Mouse (Mus musculus) gastrocnemius, postnatal 14 days (tissue): ENCODE measurements at regions not wholly inside any gene's neighbourhood (a gene's known extent, or its start where the extent isn't known, plus 50 kb on each side); places are given as distances from the start of the nearest gene placed in this dataset.

ENCODE experiments used
- DNase-seq: peaks from one replicate; pipeline ENCODE4 v3.0.0; 2021; ENCODE audit warnings: mixed read lengths
- intact Hi-C: fragments of 180-260 bp; cut with DNase I; formaldehyde crosslinking; loops from one replicate; pipeline ENCODE4 v1.15.1; 2025; ENCODE audit warnings: low total_unique reads

- DNase-seq = no peak
- intact Hi-C loops = no loop called here
These were observed 267.6 kb downstream of the Olfr1505 start for GRCm38 (mm10) chr19:14180956-14181355.

DNA sequence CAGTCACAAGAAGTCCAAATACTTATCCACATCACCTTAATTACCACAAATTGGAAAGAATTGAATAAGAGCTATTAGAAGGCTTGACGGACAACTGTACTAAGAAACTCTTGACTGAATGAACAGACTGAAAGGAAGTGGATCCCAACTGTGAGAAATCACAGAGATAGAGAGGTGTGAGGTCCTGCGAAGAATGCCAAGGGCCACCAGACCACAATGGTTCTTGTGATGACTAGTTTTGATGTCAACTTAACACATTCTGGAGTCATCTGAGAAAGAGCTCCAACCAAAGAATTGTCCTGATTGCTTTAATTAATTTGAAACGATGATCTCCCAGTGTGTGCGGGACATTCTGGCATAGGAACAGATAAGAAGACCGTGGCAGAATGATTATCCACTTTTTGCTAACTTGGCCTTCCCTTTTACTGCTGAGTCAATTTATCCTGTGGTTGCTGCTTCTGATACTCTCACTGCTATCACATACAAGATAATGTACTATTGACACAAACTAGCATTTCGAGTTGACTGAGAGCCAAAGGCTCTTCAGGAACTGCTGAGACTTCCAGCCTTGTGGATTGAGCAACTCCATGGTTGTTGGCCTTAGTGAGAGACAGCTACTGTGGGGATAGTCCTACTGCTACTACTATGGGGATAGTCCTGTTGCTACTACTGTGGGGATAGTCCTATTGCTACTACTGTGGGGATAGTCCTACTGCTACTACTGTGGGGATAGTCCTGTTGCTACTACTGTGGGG, 268.5 kb downstream of the Olfr1505 start:
- intact Hi-C loops = no loop called here
- DNase-seq = no peak

GRCm38 (mm10) chr19:14191820-14192219, 278.5 kb downstream of the Olfr1505 start:
- intact Hi-C loops = no loop called here
- no peak for DNase-seq

- no peak for DNase-seq
- intact Hi-C loops = no loop called here
These were observed 284.5 kb downstream of the Olfr1505 start for GRCm38 (mm10) chr19:14197864-14198263.

DNA sequence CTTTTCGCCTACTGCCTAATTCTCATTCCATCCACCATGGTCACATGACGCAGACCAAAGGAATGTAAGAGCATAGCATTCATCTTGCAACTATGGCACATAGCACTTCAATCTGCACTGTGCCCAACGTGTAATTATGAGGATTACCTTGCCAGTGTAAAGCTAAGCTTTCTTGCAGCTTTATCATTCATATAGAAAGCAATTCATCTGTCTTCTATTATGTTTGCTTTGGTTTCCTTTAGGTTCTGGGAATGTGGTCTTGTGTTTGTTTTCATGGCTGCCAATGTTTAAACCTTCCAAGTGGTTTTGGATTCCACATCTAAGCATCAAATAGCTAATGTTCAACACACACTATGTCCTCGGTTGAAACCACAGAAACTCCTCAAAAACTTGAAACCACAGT, 307.2 kb downstream of the Olfr1505 start:
- intact Hi-C loops = no loop called here
- no peak for DNase-seq

DNA sequence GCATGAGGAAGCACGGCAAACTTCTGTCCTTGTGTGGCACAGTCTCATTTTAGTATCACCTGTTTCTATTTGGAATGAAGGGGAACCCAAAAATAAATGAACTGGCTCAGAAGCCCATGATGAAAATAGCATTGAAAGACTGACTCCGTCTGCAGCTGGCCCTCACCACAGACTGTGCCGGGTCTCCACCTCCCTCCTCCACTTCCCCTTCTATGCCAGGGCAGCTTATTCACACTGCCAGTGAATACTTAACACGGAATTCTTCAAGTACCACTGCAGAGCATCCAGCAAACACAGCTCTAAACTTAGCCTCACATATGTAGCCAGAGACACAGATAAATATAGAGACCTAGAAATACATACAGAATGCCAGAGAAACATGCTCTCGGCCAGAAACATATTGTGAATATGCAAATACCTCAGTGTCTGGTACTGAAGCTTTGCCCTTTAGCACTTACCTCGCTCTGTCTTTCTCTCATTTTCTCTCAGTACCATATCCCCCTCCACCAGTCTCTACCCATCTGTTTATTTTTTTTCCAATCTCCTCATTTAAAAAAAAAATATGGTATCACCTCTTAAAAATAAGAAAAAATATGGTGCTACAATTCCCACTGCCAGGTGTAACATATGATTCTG, 311.8 kb downstream of the Olfr1505 start:
- intact Hi-C loops = no loop called here
- DNase-seq = peak; percentile 62

DNA sequence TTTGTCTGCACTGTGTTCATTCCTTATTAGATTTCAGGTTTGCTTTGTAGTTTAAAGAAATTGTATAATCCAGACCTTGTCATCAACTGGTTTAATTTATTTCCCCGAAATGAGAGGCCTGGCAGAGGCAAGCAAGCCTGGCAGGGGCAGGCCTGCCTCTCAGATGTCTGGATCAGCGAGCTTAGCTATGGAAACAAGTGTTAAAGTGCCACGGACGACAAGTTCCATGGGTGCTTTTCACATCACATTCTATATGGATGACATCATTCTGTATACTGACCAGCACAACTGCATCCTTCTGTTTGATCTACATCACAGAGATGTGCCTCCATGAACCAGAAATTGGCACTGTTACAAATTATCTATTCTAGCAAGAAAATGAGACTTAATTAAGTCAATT, 312.5 kb downstream of the Olfr1505 start:
- intact Hi-C loops = no loop called here
- peak; percentile 29 for DNase-seq

GRCm38 (mm10) chr19:14226521-14226920, 313.2 kb downstream of the Olfr1505 start:
- peak; percentile 84 for DNase-seq
- intact Hi-C loops = no loop called here

- no peak for DNase-seq
- intact Hi-C loops = no loop called here
These were observed 330.2 kb downstream of the Olfr1505 start for GRCm38 (mm10) chr19:14243565-14243964.

DNA sequence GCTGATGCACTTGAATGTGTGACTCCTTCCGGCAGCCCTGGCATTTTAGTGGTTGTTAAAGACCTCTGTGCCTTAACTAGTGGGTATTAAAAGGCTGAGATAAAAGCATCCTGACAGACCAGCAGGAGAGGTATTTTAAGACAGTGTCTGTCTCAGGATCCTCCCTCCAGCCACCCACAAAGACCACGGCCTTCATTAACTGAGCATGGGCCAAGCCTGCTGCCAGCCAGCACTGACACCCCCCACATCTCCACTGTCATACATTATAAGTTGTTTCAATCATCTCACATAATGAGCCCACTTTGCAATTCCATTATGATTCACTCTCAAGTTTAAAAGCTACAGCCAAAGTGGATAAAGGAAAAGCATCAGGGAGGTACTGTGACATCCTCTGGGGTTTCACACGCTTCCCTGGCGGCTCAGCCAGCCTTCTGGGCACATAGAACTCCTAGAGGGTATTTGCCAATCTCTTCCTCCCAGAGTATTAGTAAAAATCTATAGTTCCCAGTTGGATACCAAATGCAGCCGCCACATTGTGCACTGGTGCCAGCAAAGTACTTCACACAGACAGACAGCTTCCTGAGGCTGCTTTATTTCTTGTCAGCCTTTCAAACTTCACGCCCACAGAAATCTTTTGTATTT, 333.8 kb downstream of the Olfr1505 start:
- intact Hi-C loops = no loop called here
- DNase-seq = no peak

- no peak for DNase-seq
- intact Hi-C loops = no loop called here
These were observed 334.6 kb downstream of the Olfr1505 start for GRCm38 (mm10) chr19:14247979-14248378.

GRCm38 (mm10) chr19:14258621-14259051, 339.2 kb downstream of the Tle4 start:
- peak; percentile 7 for DNase-seq
- intact Hi-C loops = no loop called here

GRCm38 (mm10) chr19:14259223-14259622, 338.6 kb downstream of the Tle4 start:
- intact Hi-C loops = no loop called here
- no peak for DNase-seq

GRCm38 (mm10) chr19:14289331-14289737, 308.5 kb downstream of the Tle4 start:
- DNase-seq = no peak
- intact Hi-C loops = no loop called here

GRCm38 (mm10) chr19:14290911-14291310, 306.9 kb downstream of the Tle4 start:
- intact Hi-C loops = no loop called here
- no peak for DNase-seq

DNA sequence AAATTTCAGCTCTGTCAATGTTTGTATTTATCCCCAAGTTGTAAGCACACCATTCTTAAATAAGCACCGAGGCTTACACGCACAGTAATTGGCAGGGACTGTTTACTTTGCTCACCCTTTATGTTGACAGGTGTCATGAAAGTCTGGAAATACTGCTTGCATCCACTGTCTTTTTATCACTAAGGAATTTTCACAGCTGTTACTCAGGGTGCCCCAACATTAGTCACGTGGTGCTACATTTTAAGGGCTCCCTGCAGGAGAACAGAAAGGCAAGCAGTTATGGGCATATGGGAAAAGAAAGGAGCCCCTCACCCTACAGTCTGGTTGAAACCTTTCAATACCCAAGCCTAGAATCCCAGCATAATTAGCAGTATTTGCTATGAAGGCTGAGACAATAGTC, 304.7 kb downstream of the Tle4 start:
- no peak for DNase-seq
- intact Hi-C loops = no loop called here

- intact Hi-C loops = no loop called here
- DNase-seq = no peak
These were observed 296.5 kb downstream of the Tle4 start for GRCm38 (mm10) chr19:14301176-14301943.

GRCm38 (mm10) chr19:14314301-14314700, 283.6 kb downstream of the Tle4 start:
- no peak for DNase-seq
- intact Hi-C loops = no loop called here

- intact Hi-C loops = no loop called here
- no peak for DNase-seq
These were observed 278.1 kb downstream of the Tle4 start for GRCm38 (mm10) chr19:14319677-14320191.
